In the genomic region with DNA sequence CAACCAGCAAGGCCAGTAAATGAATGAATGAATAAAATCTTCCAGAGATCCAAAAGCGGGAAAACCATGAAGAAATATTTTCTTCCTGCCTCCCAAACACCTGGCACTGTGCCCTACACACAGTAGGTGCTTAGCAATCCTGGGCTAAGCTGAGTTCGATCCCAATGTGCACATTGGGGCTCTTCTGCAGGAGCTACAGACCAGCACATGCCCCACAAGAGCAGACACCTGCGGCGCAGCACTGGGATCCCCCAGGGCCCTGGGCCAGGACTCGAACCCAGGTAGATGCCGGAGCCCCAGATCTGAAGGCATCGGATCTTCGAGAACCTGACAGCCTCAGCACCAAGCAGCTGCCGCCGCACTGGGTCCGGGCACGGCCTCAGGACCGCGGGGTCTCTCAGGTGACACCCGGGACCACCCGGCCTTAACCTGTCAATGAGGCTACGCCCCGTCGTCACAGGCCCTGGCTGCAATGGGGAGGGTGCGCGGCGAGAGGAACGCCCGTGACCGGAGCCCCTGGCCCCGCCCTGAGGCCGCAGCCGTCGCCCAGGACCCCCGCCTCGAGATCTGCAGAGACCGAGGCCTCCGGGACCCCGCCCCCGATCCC, we compare ENCODE assay signal across 7 mouse cellular contexts. TPM values are rescaled to one million over a fixed set of nuclear protein-coding genes. Genes with fewer than 3 reads are reported as not detected.
DNase-seq lines count a peak whose midpoint lies in the region; ATAC-seq and TF ChIP-seq lines count a peak whose summit lies in the region.

No protein-coding gene starts in this region.

- peak overlapping the region; percentile 87 for H3K4me3 ChIP-seq in liver, adult 2 months (ENCODE audit: insufficient read depth, low read depth, low read length)
- peak overlapping the region; percentile 83 for H3K4me3 ChIP-seq in embryonic facial prominence, embryonic 13.5 days
- peak overlapping the region; percentile 85 for H3K4me3 ChIP-seq in intestine, embryonic 15.5 days (replicated peaks)
- H3K4me3 ChIP-seq in neural tube, embryonic 14.5 days (ENCODE audit: low read depth, low read length): peak overlapping the region; percentile 71

- no peaks in the 10 kb centered on the region for H3K79me2 ChIP-seq in liver, adult 2 months (ENCODE audit: control insufficient read depth, insufficient read depth, low read length)

- H3K4me2 ChIP-seq in embryonic facial prominence, embryonic 13.5 days: peak overlapping the region; percentile 83
- peak overlapping the region; percentile 82 for H3K4me2 ChIP-seq in intestine, embryonic 15.5 days (replicated peaks)
- H3K4me2 ChIP-seq in neural tube, embryonic 14.5 days (ENCODE audit: low read depth, low read length): peak overlapping the region; percentile 71

- DNase-seq in liver, adult 2 months (ENCODE audit: extremely low read depth, low read depth, low spot score): no peak
- no peak for DNase-seq in liver
- DNase-seq in ovary, postnatal 10 days (ENCODE audit: low spot score): no peak
- no peak for DNase-seq in adrenal gland, adult 8-10 months

- TF ChIP-seq POLR2A in liver, adult 2 months (IDR thresholded peaks at IDR 0.05; ENCODE audit: extremely low read depth, insufficient read depth, low read length): no peak

- peaks cover 3% of the 10 kb centered on the region; the same call in 1 of the 2 replicates for H3K36me3 ChIP-seq in liver, adult 2 months (ENCODE audit: control insufficient read depth, insufficient read depth, low read length)
- H3K36me3 ChIP-seq in embryonic facial prominence, embryonic 13.5 days: peaks cover 28% of the 10 kb centered on the region
- H3K36me3 ChIP-seq in intestine, embryonic 15.5 days: 0 out of 2 replicates have a peak, but pooled peaks cover 5% of the 10 kb centered on the region
- H3K36me3 ChIP-seq in neural tube, embryonic 14.5 days (ENCODE audit: control insufficient read depth, insufficient read depth, low read length): peaks cover 17% of the 10 kb centered on the region; the same call in 1 of the 2 replicates

- peak overlapping the region; percentile 76 for H3K9ac ChIP-seq in liver, adult 2 months (ENCODE audit: low read depth, low read length)
- peak overlapping the region; percentile 83 for H3K9ac ChIP-seq in embryonic facial prominence, embryonic 13.5 days
- peak overlapping the region; percentile 79 for H3K9ac ChIP-seq in intestine, embryonic 15.5 days
- peak overlapping the region; percentile 89 for H3K9ac ChIP-seq in neural tube, embryonic 14.5 days (replicated peaks; ENCODE audit: low read depth, low read length)

- under 1% methylated on average over 35 of the region's 35 CpGs for WGBS in liver, adult 2 months
- 2% methylated on average over 35 of the region's 35 CpGs for WGBS in embryonic facial prominence, embryonic 13.5 days
- WGBS in intestine, embryonic 15.5 days: 2% methylated on average over 35 of the region's 35 CpGs
- WGBS in neural tube, embryonic 14.5 days: 5% methylated on average over 35 of the region's 35 CpGs

- no peak for TF ChIP-seq CTCF in liver, adult 2 months (IDR thresholded peaks at IDR 0.05; ENCODE audit: low read depth, low read length)

- peaks cover 6% of the 10 kb centered on the region for H3K4me1 ChIP-seq in liver, adult 2 months (ENCODE audit: control insufficient read depth, insufficient read depth, low read length)
- H3K4me1 ChIP-seq in embryonic facial prominence, embryonic 13.5 days: peaks cover 14% of the 10 kb centered on the region
- H3K4me1 ChIP-seq in intestine, embryonic 15.5 days (replicated peaks): 0 out of 2 replicates have a peak, but pooled peaks cover 8% of the 10 kb centered on the region
- peaks cover 7% of the 10 kb centered on the region for H3K4me1 ChIP-seq in neural tube, embryonic 14.5 days (ENCODE audit: control insufficient read depth, insufficient read depth, low read length)

- ATAC-seq in embryonic facial prominence, embryonic 13.5 days (ENCODE audit: insufficient number of reproducible peaks, insufficient read depth, low FRiP score, low TSS enrichment, low read depth): peak; percentile 76
- ATAC-seq in intestine, embryonic 15.5 days: no peak
- peak; percentile 77 for ATAC-seq in neural tube, embryonic 14.5 days (ENCODE audit: low read depth)

- H3K9me3 ChIP-seq in embryonic facial prominence, embryonic 13.5 days: no peaks in the 10 kb centered on the region
- no peaks in the 10 kb centered on the region for H3K9me3 ChIP-seq in intestine, embryonic 15.5 days
- H3K9me3 ChIP-seq in neural tube, embryonic 14.5 days (ENCODE audit: control insufficient read depth, low read length): no peaks in the 10 kb centered on the region

- no peaks in the 10 kb centered on the region for H3K27me3 ChIP-seq in liver, adult 2 months (ENCODE audit: control insufficient read depth, insufficient read depth, low read length)
- H3K27me3 ChIP-seq in embryonic facial prominence, embryonic 13.5 days: no peaks in the 10 kb centered on the region
- no peaks in the 10 kb centered on the region for H3K27me3 ChIP-seq in intestine, embryonic 15.5 days (replicated peaks)
- H3K27me3 ChIP-seq in neural tube, embryonic 14.5 days (ENCODE audit: control insufficient read depth, insufficient read depth, low read length): no peaks in the 10 kb centered on the region

- peak overlapping the region; percentile 27 for H3K27ac ChIP-seq in liver, adult 2 months (replicated peaks; ENCODE audit: insufficient read depth, low read depth, low read length)
- peak overlapping the region; percentile 72 for H3K27ac ChIP-seq in embryonic facial prominence, embryonic 13.5 days
- peak overlapping the region; percentile 80 for H3K27ac ChIP-seq in intestine, embryonic 15.5 days
- H3K27ac ChIP-seq in neural tube, embryonic 14.5 days (ENCODE audit: low read depth, low read length): peak overlapping the region; percentile 81

RNA-seq across cellular contexts. Expression of gene Spryd3, which starts 0.4 kb away (rescaled TPM):
- 9.2 and 12.1 TPM in 2 replicates for total RNA-seq in liver, adult 2 months (2014; rRNA removed)
- 20.7 and 22.6 TPM in 2 replicates for polyA plus RNA-seq in liver, adult 2 months (2012; rRNA removed)
- 20.4 and 21.6 TPM in 2 replicates for polyA plus RNA-seq in embryonic facial prominence, embryonic 13.5 days (2015; fragmentation: Nextera tagmentation; extraction: Ambion mirVana)
- polyA plus RNA-seq in intestine, embryonic 15.5 days (2015; fragmentation: Nextera tagmentation; extraction: Ambion mirVana): 20.7 and 24.3 TPM in 2 replicates
- polyA plus RNA-seq in neural tube, embryonic 14.5 days (2014; fragmentation: Nextera tagmentation; extraction: Ambion mirVana): 59.6 and 61.8 TPM in 2 replicates
- 10 to 100 TPM; 46.6 to 70.4 (median 57.7) TPM for total RNA-seq in adrenal gland, adult 8-10 months (2022)

RNA-seq across cellular contexts. Expression of gene Igfbp6, which starts 8.5 kb away (rescaled TPM):
- 1.0 and 1.8 TPM in 2 replicates for total RNA-seq in liver, adult 2 months (2014; rRNA removed)
- polyA plus RNA-seq in liver, adult 2 months (2012; rRNA removed): 2.3 and 4.5 TPM in 2 replicates
- 1.1 and 1.9 TPM in 2 replicates for polyA plus RNA-seq in embryonic facial prominence, embryonic 13.5 days (2015; fragmentation: Nextera tagmentation; extraction: Ambion mirVana)
- 10.9 and 12.7 TPM in 2 replicates for polyA plus RNA-seq in intestine, embryonic 15.5 days (2015; fragmentation: Nextera tagmentation; extraction: Ambion mirVana)
- polyA plus RNA-seq in neural tube, embryonic 14.5 days (2014; fragmentation: Nextera tagmentation; extraction: Ambion mirVana): 0.74 and 1.7 TPM in 2 replicates
- 10 to 100 TPM; 37.0 to 63.8 (median 49.2) TPM for total RNA-seq in adrenal gland, adult 8-10 months (2022)

RNA-seq across cellular contexts. Expression of gene Soat2, which starts 14.7 kb away (rescaled TPM):
- 27.5 and 36.5 TPM in 2 replicates for total RNA-seq in liver, adult 2 months (2014; rRNA removed)
- 54.9 and 80.8 TPM in 2 replicates for polyA plus RNA-seq in liver, adult 2 months (2012; rRNA removed)
- 0.88 TPM in 1 of 2 replicates, not detected in the other for polyA plus RNA-seq in embryonic facial prominence, embryonic 13.5 days (2015; fragmentation: Nextera tagmentation; extraction: Ambion mirVana)
- 12.0 and 14.3 TPM in 2 replicates for polyA plus RNA-seq in intestine, embryonic 15.5 days (2015; fragmentation: Nextera tagmentation; extraction: Ambion mirVana)
- not detected in 2 replicates for polyA plus RNA-seq in neural tube, embryonic 14.5 days (2014; fragmentation: Nextera tagmentation; extraction: Ambion mirVana)
- under 1 TPM; 0.15 to 0.43 (median 0.26) TPM for total RNA-seq in adrenal gland, adult 8-10 months (2022)

RNA-seq across cellular contexts. Expression of gene Tns2, which starts 35.4 kb away (rescaled TPM):
- total RNA-seq in liver, adult 2 months (2014; rRNA removed): 21.8 and 36.5 TPM in 2 replicates
- 30.9 and 35.9 TPM in 2 replicates for polyA plus RNA-seq in liver, adult 2 months (2012; rRNA removed)
- polyA plus RNA-seq in embryonic facial prominence, embryonic 13.5 days (2015; fragmentation: Nextera tagmentation; extraction: Ambion mirVana): 40.1 and 49.3 TPM in 2 replicates
- 28.2 and 31.8 TPM in 2 replicates for polyA plus RNA-seq in intestine, embryonic 15.5 days (2015; fragmentation: Nextera tagmentation; extraction: Ambion mirVana)
- 4.3 and 9.5 TPM in 2 replicates for polyA plus RNA-seq in neural tube, embryonic 14.5 days (2014; fragmentation: Nextera tagmentation; extraction: Ambion mirVana)
- total RNA-seq in adrenal gland, adult 8-10 months (2022): 100 to 1,000 TPM in 2 of 4 experiments, 10 to 100 TPM in 2; 77.5 to 129 (median 107) TPM

Comparison
In these comparisons a context has a peak if more than half of its experiments do, and no peak if none do; other contexts are left out.
1. H3K27ac ChIP-seq: peak in every context shown above with its lines; median percentile 81 in neural tube, embryonic 14.5 days; 80 in intestine, embryonic 15.5 days; 72 in embryonic facial prominence, embryonic 13.5 days; 27 in liver, adult 2 months.